Mouse (Mus musculus): ENCODE results near the gene Plcb1. TPM values are rescaled to one million over a fixed set of nuclear protein-coding genes. Genes with fewer than 3 reads are reported as not detected.

Gene Plcb1
- polyA plus RNA-seq, 1 experiment from 2014 or later = 51.8 TPM

DNA sequence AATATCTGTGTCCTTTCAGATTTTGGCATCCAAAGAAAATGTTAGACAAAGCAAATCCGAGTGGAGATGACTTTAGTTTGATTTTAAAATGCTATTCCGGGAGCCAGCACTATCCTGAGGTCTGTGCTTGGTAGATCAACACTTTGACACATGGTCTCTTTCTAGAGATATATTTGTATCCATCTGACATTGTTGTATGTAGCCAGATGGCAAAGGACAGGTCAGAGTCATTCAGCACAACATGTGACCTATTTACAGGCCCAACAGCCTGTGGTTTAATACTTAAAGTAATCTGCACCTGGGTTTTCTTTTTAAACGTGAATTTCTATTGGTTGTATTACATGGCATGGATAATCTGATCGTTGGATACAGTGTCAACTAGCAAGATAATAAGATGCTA is 629.3 kb downstream of the Plcb1 start:
- WGBS = 72% methylated on average over 4 of the region's 4 CpGs
- no peak overlapping the region for H3K4me2 ChIP-seq (ENCODE audit: low read length)
- no peaks in the 10 kb centered on the region for H3K27me3 ChIP-seq (replicated peaks; ENCODE audit: control insufficient read depth, insufficient read depth, low read length)
- no peaks in the 10 kb centered on the region for H3K9me3 ChIP-seq (ENCODE audit: control insufficient read depth, low read length)
- no peak for ATAC-seq
- H3K27ac ChIP-seq (ENCODE audit: low read depth, low read length) = no peak overlapping the region
- H3K36me3 ChIP-seq (ENCODE audit: control insufficient read depth, insufficient read depth, low read length) = no peaks in the 10 kb centered on the region
- no peak overlapping the region for H3K4me3 ChIP-seq (ENCODE audit: low read length)
- no peak overlapping the region for H3K9ac ChIP-seq (ENCODE audit: low read depth, low read length)
- peaks cover 5% of the 10 kb centered on the region for H3K4me1 ChIP-seq (ENCODE audit: control insufficient read depth, insufficient read depth, low read depth, low read length)

DNA sequence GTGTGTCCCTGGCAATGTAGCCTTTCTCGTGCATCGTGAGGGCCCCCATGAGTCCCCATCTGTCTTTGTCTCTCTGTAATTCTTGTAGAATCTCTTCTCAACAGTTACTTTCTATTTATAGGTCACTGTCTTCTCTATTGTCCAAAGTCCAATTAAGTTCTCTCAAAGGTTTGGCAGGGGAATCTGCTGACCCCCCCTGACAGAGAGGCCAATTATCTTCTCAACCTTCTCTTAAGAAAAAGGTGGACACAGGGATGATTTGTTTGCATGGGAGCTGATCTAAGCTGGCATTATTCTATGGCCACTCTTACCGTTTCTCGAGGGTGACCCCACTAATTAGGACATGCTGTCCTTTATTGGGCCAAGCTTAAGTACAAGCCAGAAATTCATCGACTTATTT is 633.4 kb downstream of the Plcb1 start:
- ATAC-seq = no peak
- peaks cover 5% of the 10 kb centered on the region for H3K4me1 ChIP-seq (ENCODE audit: control insufficient read depth, insufficient read depth, low read depth, low read length)

DNA sequence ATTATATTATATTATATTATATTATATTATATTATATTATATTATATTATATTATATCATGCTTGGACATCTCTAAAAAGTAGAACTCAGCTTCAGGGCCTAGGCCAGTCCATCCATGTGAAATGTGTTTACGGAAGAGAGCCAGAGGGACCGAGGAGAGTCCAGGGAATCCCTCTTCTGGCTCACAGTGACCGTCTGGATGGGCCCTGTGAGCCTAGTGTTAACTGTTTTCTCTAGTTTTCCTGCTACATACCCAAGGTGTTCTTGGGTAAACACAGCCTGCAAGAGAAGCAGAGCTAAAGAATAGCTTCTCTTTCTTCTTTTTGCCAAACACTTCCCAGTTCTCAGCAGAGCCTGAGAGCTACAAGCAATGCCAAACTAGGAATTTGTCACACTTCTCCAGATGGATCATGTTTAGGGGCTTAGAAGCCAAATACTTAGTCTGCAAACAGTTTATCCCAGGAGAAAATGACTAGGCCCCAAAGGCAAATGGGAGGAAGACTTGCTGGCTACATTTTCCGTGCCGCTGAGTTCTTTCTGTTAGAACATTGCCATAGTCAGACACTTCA is 649.2 kb downstream of the Plcb1 start:
- no peak overlapping the region for H3K9ac ChIP-seq (ENCODE audit: low read depth, low read length)

More for the DNA sequence above, 633.4 kb downstream of the Plcb1 start:
- 41% methylated on average over 5 of the region's 5 CpGs for WGBS
- H3K27ac ChIP-seq (ENCODE audit: low read depth, low read length) = no peak overlapping the region
- H3K9me3 ChIP-seq (ENCODE audit: control insufficient read depth, low read length) = no peaks in the 10 kb centered on the region
- no peaks in the 10 kb centered on the region for H3K36me3 ChIP-seq (ENCODE audit: control insufficient read depth, insufficient read depth, low read length)
- H3K4me3 ChIP-seq (ENCODE audit: low read length) = no peak overlapping the region
- H3K4me2 ChIP-seq (ENCODE audit: low read length) = no peak overlapping the region
- H3K9ac ChIP-seq (ENCODE audit: low read depth, low read length) = no peak overlapping the region
- no peaks in the 10 kb centered on the region for H3K27me3 ChIP-seq (replicated peaks; ENCODE audit: control insufficient read depth, insufficient read depth, low read length)

DNA sequence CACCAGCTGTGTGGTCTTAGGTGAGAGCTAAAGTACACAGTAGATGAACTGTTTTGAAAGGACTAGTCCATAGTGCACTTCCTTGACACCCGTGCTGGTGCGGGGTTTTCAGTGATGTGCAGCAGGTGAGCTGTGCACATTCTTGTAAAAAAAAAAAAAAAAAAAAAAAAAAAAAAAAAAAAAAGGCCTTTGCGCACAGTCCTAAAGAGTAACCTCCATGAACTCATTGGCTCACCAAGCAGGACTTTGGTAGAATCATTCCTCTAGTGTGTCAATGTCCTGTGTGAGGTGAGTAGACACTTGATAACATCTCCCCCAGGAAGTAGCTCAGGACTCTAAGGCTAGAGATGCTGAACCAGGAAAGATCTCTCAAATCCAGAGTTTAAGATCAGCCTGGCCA is 653.2 kb downstream of the Plcb1 start:
- no peak overlapping the region for H3K4me3 ChIP-seq (ENCODE audit: low read length)
- H3K9ac ChIP-seq (ENCODE audit: low read depth, low read length) = no peak overlapping the region
- H3K9me3 ChIP-seq (ENCODE audit: control insufficient read depth, low read length) = no peaks in the 10 kb centered on the region
- H3K36me3 ChIP-seq (ENCODE audit: control insufficient read depth, insufficient read depth, low read length) = no peaks in the 10 kb centered on the region
- peak; percentile 40; the same call in 1 of the 2 replicates for ATAC-seq
- 93% methylated on average over 3 of the region's 3 CpGs for WGBS
- H3K27me3 ChIP-seq (replicated peaks; ENCODE audit: control insufficient read depth, insufficient read depth, low read length) = no peaks in the 10 kb centered on the region
- no peak overlapping the region for H3K27ac ChIP-seq (ENCODE audit: low read depth, low read length)
- H3K4me1 ChIP-seq (ENCODE audit: control insufficient read depth, insufficient read depth, low read depth, low read length) = peaks cover 5% of the 10 kb centered on the region
- H3K4me2 ChIP-seq (ENCODE audit: low read length) = no peak overlapping the region

More for the DNA sequence above, 649.2 kb downstream of the Plcb1 start:
- no peaks in the 10 kb centered on the region for H3K9me3 ChIP-seq (ENCODE audit: control insufficient read depth, low read length)
- H3K27me3 ChIP-seq (replicated peaks; ENCODE audit: control insufficient read depth, insufficient read depth, low read length) = no peaks in the 10 kb centered on the region
- H3K4me1 ChIP-seq (ENCODE audit: control insufficient read depth, insufficient read depth, low read depth, low read length) = peaks cover 5% of the 10 kb centered on the region
- H3K4me2 ChIP-seq (ENCODE audit: low read length) = no peak overlapping the region
- H3K4me3 ChIP-seq (ENCODE audit: low read length) = no peak overlapping the region
- no peak for ATAC-seq
- no peaks in the 10 kb centered on the region for H3K36me3 ChIP-seq (ENCODE audit: control insufficient read depth, insufficient read depth, low read length)
- H3K27ac ChIP-seq (ENCODE audit: low read depth, low read length) = no peak overlapping the region
- WGBS = 87% methylated on average over 5 of the region's 5 CpGs

DNA sequence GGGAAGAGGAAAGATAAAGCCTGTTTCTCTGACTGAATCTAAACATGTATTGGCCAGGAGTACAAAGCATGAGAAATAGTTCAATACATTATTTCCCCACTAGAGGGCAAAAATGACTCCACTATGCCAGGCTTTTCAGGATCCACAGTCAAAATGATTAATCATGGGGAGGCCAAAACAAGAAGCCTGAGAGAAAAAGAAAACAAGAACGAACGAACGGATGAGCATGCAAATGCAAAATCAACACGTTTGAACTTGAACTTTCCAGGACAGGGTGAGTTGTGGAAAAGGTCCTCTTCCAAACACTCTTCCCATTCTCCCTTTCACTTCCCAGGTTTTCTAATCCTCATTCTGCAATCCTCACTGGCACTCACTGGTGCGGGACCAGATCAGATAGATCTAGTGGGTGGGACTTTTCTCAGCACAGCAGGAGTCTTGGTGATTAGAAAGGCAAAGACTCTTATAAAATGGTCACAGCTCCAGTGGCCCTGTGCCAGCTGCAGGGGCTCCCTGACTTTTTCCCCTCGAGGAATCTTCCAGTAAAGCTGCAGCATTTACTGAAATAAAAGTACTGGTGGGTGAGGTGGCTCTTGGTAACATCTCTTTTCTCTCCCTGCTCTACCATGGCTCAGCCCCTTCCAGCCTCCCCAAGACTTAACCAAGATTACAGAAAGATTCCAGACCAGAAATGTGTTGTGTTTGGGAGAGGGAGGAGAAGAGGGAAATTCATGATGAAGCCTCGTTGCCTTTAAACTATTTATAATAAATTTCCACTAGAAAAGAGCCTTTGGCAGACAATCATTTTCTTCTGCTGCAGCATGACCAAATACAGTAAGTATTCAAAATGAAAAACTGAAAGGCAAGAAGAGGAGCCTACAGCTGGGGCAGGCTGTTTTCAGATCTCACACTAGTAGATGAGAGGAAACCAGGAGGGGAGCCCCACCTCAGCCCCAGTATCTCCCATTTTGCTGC is 654.0 kb downstream of the Plcb1 start:
- peak; percentile 90; the same call in 1 of the 2 replicates for ATAC-seq
- Histone ChIP-seq H3K27me3 (replicated peaks; ENCODE audit: control insufficient read depth, insufficient read depth, low read length) (no peaks in the 10 kb centered on the region), H3K9me3 (ENCODE audit: control insufficient read depth, low read length) (no peaks in the 10 kb centered on the region), H3K27ac (ENCODE audit: low read depth, low read length) (no peak overlapping the region), H3K9ac (ENCODE audit: low read depth, low read length) (0 out of 2 replicates have a peak overlapping the region, but pooled peaks have one; percentile 0), H3K4me1 (ENCODE audit: control insufficient read depth, insufficient read depth, low read depth, low read length) (peaks cover 5% of the 10 kb centered on the region), H3K4me3 (ENCODE audit: low read length) (no peak overlapping the region), H3K4me2 (ENCODE audit: low read length) (peak overlapping the region; percentile 31), H3K36me3 (ENCODE audit: control insufficient read depth, insufficient read depth, low read length) (no peaks in the 10 kb centered on the region)
- WGBS = 8% methylated on average over 7 of the region's 7 CpGs

DNA sequence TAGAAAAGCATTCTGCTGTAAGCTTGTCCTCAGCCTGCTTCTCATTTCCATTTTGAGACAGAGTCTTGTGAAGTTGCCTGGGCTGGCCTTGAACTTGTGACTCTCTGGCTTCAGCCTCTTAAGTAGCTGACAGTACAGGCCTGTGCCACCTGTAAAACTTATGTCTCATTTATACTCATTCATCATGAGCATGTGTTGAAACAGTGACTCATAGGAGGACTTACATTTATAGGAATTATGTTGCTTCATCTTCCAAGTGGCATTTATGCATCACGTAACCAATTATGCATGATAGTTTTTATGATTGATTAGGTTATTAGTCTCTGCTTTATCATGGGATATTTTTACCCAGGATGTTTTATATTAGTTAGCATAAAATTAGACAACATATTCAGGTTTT is 667.7 kb downstream of the Plcb1 start:
- Histone ChIP-seq H3K27ac (ENCODE audit: low read depth, low read length) (no peak overlapping the region), H3K4me1 (ENCODE audit: control insufficient read depth, insufficient read depth, low read depth, low read length) (no peaks in the 10 kb centered on the region), H3K27me3 (replicated peaks; ENCODE audit: control insufficient read depth, insufficient read depth, low read length) (no peaks in the 10 kb centered on the region), H3K9me3 (ENCODE audit: control insufficient read depth, low read length) (no peaks in the 10 kb centered on the region), H3K4me3 (ENCODE audit: low read length) (no peak overlapping the region), H3K36me3 (ENCODE audit: control insufficient read depth, insufficient read depth, low read length) (no peaks in the 10 kb centered on the region), H3K9ac (ENCODE audit: low read depth, low read length) (no peak overlapping the region), H3K4me2 (ENCODE audit: low read length) (no peak overlapping the region)
- no peak for ATAC-seq
- 91% methylated on average over 1 of the region's 1 CpGs for WGBS

DNA sequence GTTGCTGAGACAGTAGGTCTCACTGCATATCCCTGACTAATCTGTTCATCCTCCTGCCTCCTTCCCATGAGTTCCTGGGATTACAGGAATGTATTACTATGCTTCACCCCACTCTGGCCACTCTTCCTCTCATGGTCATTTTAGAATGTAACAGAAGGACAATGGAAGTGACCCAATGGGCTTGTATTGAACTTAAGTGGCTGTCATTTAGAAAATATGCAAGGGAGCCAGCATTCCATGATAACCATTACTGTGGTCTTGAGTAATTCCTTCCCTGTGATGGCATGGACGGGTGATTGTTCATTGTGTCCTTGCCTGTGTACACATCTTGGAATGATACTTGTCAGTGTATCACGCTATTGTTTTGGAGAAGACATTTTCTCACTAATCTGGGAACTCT is 668.1 kb downstream of the Plcb1 start:
- Histone ChIP-seq H3K27ac (ENCODE audit: low read depth, low read length) (no peak overlapping the region), H3K9ac (ENCODE audit: low read depth, low read length) (no peak overlapping the region), H3K4me3 (ENCODE audit: low read length) (no peak overlapping the region), H3K4me2 (ENCODE audit: low read length) (no peak overlapping the region), H3K9me3 (ENCODE audit: control insufficient read depth, low read length) (no peaks in the 10 kb centered on the region), H3K27me3 (replicated peaks; ENCODE audit: control insufficient read depth, insufficient read depth, low read length) (no peaks in the 10 kb centered on the region), H3K4me1 (ENCODE audit: control insufficient read depth, insufficient read depth, low read depth, low read length) (no peaks in the 10 kb centered on the region), H3K36me3 (ENCODE audit: control insufficient read depth, insufficient read depth, low read length) (no peaks in the 10 kb centered on the region)
- no peak for ATAC-seq
- 86% methylated on average over 2 of the region's 2 CpGs for WGBS

DNA sequence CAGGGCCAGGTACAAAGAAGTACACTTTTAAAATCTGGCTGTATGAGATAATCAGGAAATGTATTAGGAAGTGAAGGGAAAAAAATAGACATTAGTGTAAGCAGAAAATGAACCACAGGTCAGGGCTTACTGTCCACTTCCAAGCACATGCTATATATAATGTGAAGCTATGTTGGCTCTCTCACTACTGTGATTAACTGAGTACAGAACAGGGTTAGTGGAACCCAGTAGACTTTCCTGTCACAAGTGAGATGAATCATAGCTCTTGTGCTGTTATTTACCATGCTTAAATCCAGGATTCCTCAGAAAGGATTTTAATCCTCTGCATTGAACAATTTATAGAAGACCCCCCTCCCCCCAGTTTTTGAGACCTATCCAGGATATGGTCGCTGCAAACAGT is 668.6 kb downstream of the Plcb1 start:
- Histone ChIP-seq H3K36me3 (ENCODE audit: control insufficient read depth, insufficient read depth, low read length) (no peaks in the 10 kb centered on the region), H3K27me3 (replicated peaks; ENCODE audit: control insufficient read depth, insufficient read depth, low read length) (no peaks in the 10 kb centered on the region), H3K9me3 (ENCODE audit: control insufficient read depth, low read length) (no peaks in the 10 kb centered on the region), H3K4me2 (ENCODE audit: low read length) (no peak overlapping the region), H3K4me3 (ENCODE audit: low read length) (no peak overlapping the region), H3K9ac (ENCODE audit: low read depth, low read length) (no peak overlapping the region), H3K27ac (ENCODE audit: low read depth, low read length) (no peak overlapping the region), H3K4me1 (ENCODE audit: control insufficient read depth, insufficient read depth, low read depth, low read length) (no peaks in the 10 kb centered on the region)
- WGBS = 56% methylated on average over 1 of the region's 1 CpGs
- ATAC-seq = no peak

DNA sequence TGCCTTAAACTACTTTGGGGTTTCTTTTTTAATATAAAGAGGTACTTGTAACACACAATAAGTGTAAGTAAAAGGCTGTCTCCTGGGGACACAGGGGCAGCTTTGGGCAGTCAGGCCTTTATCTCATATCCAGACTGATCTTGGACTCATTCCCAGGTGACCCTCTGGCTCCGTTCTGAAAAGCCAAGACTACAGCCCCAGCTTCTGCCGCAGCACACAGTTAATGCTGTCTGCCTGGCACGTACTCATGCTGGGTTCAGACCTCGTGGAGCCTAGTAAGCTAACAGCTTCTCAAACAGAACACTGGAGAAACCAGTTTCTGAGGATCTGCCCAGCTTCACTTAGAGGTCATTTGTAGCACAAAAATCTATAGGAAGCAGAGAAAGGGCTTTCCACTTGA is 682.0 kb downstream of the Plcb1 start:
- no peaks in the 10 kb centered on the region for H3K36me3 ChIP-seq (ENCODE audit: control insufficient read depth, insufficient read depth, low read length)
- no peak overlapping the region for H3K27ac ChIP-seq (ENCODE audit: low read depth, low read length)
- H3K4me1 ChIP-seq (ENCODE audit: control insufficient read depth, insufficient read depth, low read depth, low read length) = no peaks in the 10 kb centered on the region
- no peak overlapping the region for H3K4me3 ChIP-seq (ENCODE audit: low read length)
- H3K4me2 ChIP-seq (ENCODE audit: low read length) = no peak overlapping the region
- no peak for ATAC-seq
- 38% methylated on average over 4 of the region's 4 CpGs for WGBS
- no peaks in the 10 kb centered on the region for H3K9me3 ChIP-seq (ENCODE audit: control insufficient read depth, low read length)
- H3K27me3 ChIP-seq (replicated peaks; ENCODE audit: control insufficient read depth, insufficient read depth, low read length) = no peaks in the 10 kb centered on the region
- H3K9ac ChIP-seq (ENCODE audit: low read depth, low read length) = no peak overlapping the region

Measured in hindbrain, embryonic 16.5 days (tissue).